Mouse (Mus musculus) forelimb bud, embryonic 11.5 days (tissue): ENCODE measurements around the gene Rln1.

Source experiments
- DNase-seq: peaks from one replicate; pipeline ENCODE4 v3.0.0-alpha.2; 2012; ENCODE audit warnings: low read depth, low spot score

Rln1 gene

GRCm38 (mm10) chr19:29296166-29296565, 38.3 kb downstream of the Rln1 start:
- no peak for DNase-seq

- no peak for DNase-seq
Observed at GRCm38 (mm10) chr19:29294756-29295155, 39.7 kb downstream of the Rln1 start.

GRCm38 (mm10) chr19:29292546-29292945, 41.9 kb downstream of the Rln1 start:
- no peak for DNase-seq

- no peak for DNase-seq
Observed at GRCm38 (mm10) chr19:29291532-29291931, 42.9 kb downstream of the Rln1 start.

GRCm38 (mm10) chr19:29287863-29288262, 46.6 kb downstream of the Rln1 start:
- DNase-seq = no peak

- DNase-seq = no peak
Observed at GRCm38 (mm10) chr19:29285451-29285869, 49.0 kb downstream of the Rln1 start.
